Mouse (Mus musculus) spleen, adult 2 months (tissue): ENCODE data around the gene Prox1.

Experiments
- CTCF ChIP-seq: fragments of 200-500 bp; IDR thresholded peaks from 2 replicates; pipeline ENCODE4 v1.5.1; 2011; ENCODE audit warnings: mild to moderate bottlenecking, inconsistent platforms; ENCODE audit not compliant: insufficient read depth, insufficient read length, insufficient replicate concordance; ENCODE audit errors: extremely low read depth
- POLR2A ChIP-seq: fragments of 200-500 bp; IDR thresholded peaks from 2 replicates; pipeline ENCODE4 v1.6.1; 2011; ENCODE audit warnings: low read depth, low read length, inconsistent platforms

DNA sequence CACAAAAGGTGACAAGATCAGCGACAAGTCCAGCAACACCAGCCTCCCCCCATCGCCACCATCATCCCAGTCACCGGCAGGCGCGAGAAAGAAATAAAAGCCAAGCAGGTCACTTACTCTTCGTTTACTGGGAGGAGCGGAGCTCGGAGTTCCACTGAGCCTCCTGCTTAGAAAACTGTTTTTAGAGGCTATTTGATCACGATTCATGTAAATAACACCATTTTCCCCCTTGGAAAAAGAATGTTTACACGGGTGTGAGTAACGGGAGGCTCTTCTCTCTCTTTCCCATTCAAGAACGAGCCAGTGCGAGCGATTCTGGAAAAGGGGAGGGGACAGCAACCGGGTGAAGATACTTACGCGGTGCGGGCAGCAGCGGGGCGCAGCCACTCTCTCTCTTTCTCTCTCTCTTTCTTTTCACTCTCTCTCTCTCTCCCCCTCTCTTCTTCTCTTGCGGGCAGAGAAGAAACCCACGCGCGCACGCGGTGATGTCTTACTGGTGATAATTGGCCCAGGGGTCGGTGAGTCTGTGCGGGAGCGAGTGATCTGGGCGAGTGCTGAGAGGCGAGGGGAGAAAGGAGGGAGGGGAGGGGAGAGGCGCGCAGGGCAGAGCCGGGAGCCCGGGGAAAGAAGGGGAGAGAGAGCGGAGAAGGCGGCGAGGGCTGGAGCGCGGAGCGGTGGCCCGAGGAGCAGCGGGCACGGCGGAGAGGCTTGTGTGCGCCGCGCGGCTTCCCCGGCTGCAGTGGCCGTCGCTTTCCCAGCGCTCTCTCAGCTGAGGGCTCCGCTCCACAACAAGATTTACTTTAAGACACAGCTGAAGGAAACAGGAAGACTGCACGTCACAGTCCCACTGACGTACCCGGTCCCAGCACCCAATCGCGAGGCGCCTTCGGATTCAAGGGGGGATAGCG lies at the start of gene Prox1:
- TF ChIP-seq CTCF (no peak), POLR2A (no peak)
